Mouse (Mus musculus) thymus, adult 2 months (tissue): Measurements from ENCODE around the gene Glis1.

Experiments
- CTCF ChIP-seq: fragments of 200-500 bp; IDR thresholded peaks from 2 replicates; pipeline ENCODE4 v1.5.1; 2012; ENCODE audit warnings: mild to moderate bottlenecking, control low read depth, low read length, moderate library complexity, borderline replicate concordance; ENCODE audit not compliant: control insufficient read depth, poor library complexity, insufficient read depth; ENCODE audit errors: extremely low read depth
- POLR2A ChIP-seq: fragments of 200-500 bp; IDR thresholded peaks from 2 replicates; pipeline ENCODE4 v1.6.1; 2012; ENCODE audit warnings: mild to moderate bottlenecking, low read length, control low read depth, moderate library complexity; ENCODE audit not compliant: control insufficient read depth, poor library complexity, insufficient read depth; ENCODE audit errors: extremely low read depth

DNA sequence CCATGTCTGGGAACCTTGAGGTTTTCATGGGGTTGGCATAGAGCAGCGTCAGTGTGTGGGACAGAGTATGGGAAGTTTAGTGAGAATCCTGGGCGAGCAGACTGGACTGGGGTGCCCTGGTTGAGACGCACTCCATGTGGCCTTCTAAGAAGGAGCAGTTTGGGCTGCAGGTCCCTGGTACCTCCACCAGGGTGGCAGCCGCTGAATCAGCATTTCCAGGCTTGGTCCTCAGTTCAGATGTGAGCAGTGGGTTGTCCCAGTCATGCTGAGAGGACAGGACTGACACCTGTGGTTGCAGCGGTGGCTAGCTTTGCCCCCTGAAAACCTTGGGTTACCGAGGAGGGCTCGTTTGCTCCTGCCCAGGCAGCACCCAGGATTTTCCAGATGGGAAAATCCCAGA is 33.4 kb downstream of the Glis1 start:
- TF ChIP-seq POLR2A (no peak), CTCF (no peak)
